In the genomic region with DNA sequence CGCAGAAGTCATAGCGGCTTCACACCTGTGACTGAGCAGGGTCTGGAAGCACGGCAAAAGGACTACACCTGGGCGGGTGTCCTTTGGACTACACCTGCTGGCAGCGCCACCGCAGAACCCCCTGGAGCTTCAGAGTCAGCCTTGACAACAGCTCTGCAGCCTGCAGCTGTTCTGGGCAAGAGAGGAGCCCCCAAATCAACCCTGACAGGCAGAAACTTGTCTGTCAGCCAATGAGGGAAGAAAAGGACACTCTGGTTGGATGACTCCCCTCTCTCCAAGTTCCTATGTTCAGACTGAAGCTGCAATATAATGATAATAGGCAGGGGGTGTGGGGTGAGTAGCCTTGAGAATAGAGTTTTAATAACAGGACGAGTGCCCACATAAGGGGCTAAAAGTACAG, we compare ENCODE assay signal across 14 mouse cellular contexts. TPM values are rescaled to one million over a fixed set of nuclear protein-coding genes. Genes with fewer than 3 reads are reported as not detected.
DNase-seq lines count a peak whose midpoint lies in the region; ATAC-seq and TF ChIP-seq lines count a peak whose summit lies in the region.
"Had no signal": no experiment of that assay in that cellular context is flagged by ENCODE, and none has a peak within 500 bp of the region (broad histone marks: within the 10 kb centered on the region; RNA-seq: fewer than 3 reads in every experiment).

No protein-coding gene starts in this region.

- H3K9me3 ChIP-seq in forebrain, embryonic 10.5 days = no peaks in the 10 kb centered on the region
- H3K9me3 ChIP-seq in forebrain, embryonic 11.5 days (ENCODE audit: control insufficient read depth, low read length) = no peaks in the 10 kb centered on the region
- H3K9me3 ChIP-seq in lung, embryonic 15.5 days = no peaks in the 10 kb centered on the region
- no peaks in the 10 kb centered on the region for H3K9me3 ChIP-seq in hindbrain, postnatal 0 days (ENCODE audit: low read length)
- no peaks in the 10 kb centered on the region for H3K9me3 ChIP-seq in stomach, embryonic 14.5 days (ENCODE audit: control insufficient read depth, low read depth, low read length)
- H3K9me3 ChIP-seq: liver, embryonic 13.5 days had no signal

- no peak overlapping the region for H3K9ac ChIP-seq in forebrain, embryonic 11.5 days (ENCODE audit: low read length)
- no peak overlapping the region for H3K9ac ChIP-seq in lung, embryonic 15.5 days
- H3K9ac ChIP-seq in hindbrain, postnatal 0 days (replicated peaks; ENCODE audit: low read length) = no peak overlapping the region
- no peak overlapping the region for H3K9ac ChIP-seq in stomach, embryonic 14.5 days (replicated peaks; ENCODE audit: low read depth, low read length)
- H3K9ac ChIP-seq: liver, embryonic 13.5 days had no signal

- H3K27ac ChIP-seq in forebrain, embryonic 10.5 days = peak overlapping the region; percentile 36; the same call in 1 of the 2 replicates
- H3K27ac ChIP-seq in forebrain, embryonic 11.5 days (ENCODE audit: low read depth, low read length) = no peak overlapping the region
- H3K27ac ChIP-seq in lung, embryonic 15.5 days = peak overlapping the region; percentile 84
- no peak overlapping the region for H3K27ac ChIP-seq in hindbrain, postnatal 0 days
- H3K27ac ChIP-seq in stomach, embryonic 14.5 days (ENCODE audit: low read length) = peak overlapping the region; percentile 18; the same call in 1 of the 2 replicates
- H3K27ac ChIP-seq: liver, embryonic 13.5 days had no signal

- no peak for TF ChIP-seq CTCF in hindbrain, postnatal 0 days (IDR thresholded peaks at IDR 0.05; ENCODE audit: low read depth)

- H3K4me2 ChIP-seq in forebrain, embryonic 11.5 days (ENCODE audit: low read depth, low read length, severe bottlenecking) = no peak overlapping the region
- no peak overlapping the region for H3K4me2 ChIP-seq in lung, embryonic 15.5 days
- H3K4me2 ChIP-seq in hindbrain, postnatal 0 days (ENCODE audit: low read depth, low read length) = no peak overlapping the region
- no peak overlapping the region for H3K4me2 ChIP-seq in stomach, embryonic 14.5 days (replicated peaks; ENCODE audit: low read depth, low read length)
- H3K4me2 ChIP-seq: liver, embryonic 13.5 days had no signal

- H3K27me3 ChIP-seq in forebrain, embryonic 10.5 days (ENCODE audit: poor library complexity, severe bottlenecking) = no peaks in the 10 kb centered on the region
- no peaks in the 10 kb centered on the region for H3K27me3 ChIP-seq in forebrain, embryonic 11.5 days (ENCODE audit: control insufficient read depth, insufficient read depth, low read length)
- no peaks in the 10 kb centered on the region for H3K27me3 ChIP-seq in lung, embryonic 15.5 days
- H3K27me3 ChIP-seq in hindbrain, postnatal 0 days (ENCODE audit: insufficient read depth, low read length) = no peaks in the 10 kb centered on the region
- H3K27me3 ChIP-seq in stomach, embryonic 14.5 days (ENCODE audit: control insufficient read depth, insufficient read depth, low read length) = no peaks in the 10 kb centered on the region
- H3K27me3 ChIP-seq: liver, embryonic 13.5 days had no signal

- WGBS in forebrain, embryonic 10.5 days = 61% methylated on average over 7 of the region's 7 CpGs
- 60% methylated on average over 7 of the region's 7 CpGs for WGBS in forebrain, embryonic 11.5 days
- WGBS in lung, embryonic 15.5 days = 49% methylated on average over 7 of the region's 7 CpGs
- 39% methylated on average over 7 of the region's 7 CpGs for WGBS in hindbrain, postnatal 0 days
- 72% methylated on average over 7 of the region's 7 CpGs for WGBS in stomach, embryonic 14.5 days

- ATAC-seq in forebrain, embryonic 11.5 days (replicated peaks; ENCODE audit: low FRiP score) = no peak
- ATAC-seq in lung, embryonic 15.5 days (ENCODE audit: borderline replicate concordance, extremely low read depth, low FRiP score, low TSS enrichment) = 0 out of 2 replicates have a peak, but pooled peaks have one; percentile 29
- ATAC-seq in hindbrain, postnatal 0 days = peak; percentile 50
- ATAC-seq in stomach, embryonic 14.5 days (ENCODE audit: insufficient number of reproducible peaks, insufficient read depth, low FRiP score, low read depth) = no peak
- no peak for ATAC-seq in granulocyte monocyte progenitor cell, adult 5-6 weeks (replicated peaks; ENCODE audit: poor library complexity, severe bottlenecking)
- ATAC-seq: intestine, postnatal 0 days had no signal

- H3K36me3 ChIP-seq in forebrain, embryonic 10.5 days (replicated peaks) = peaks cover 4% of the 10 kb centered on the region; the same call in 1 of the 2 replicates
- no peaks in the 10 kb centered on the region for H3K36me3 ChIP-seq in forebrain, embryonic 11.5 days (ENCODE audit: control insufficient read depth, insufficient read depth, low read length)
- H3K36me3 ChIP-seq in lung, embryonic 15.5 days = peaks cover 53% of the 10 kb centered on the region
- no peaks in the 10 kb centered on the region for H3K36me3 ChIP-seq in hindbrain, postnatal 0 days (ENCODE audit: insufficient read depth, low read length)
- H3K36me3 ChIP-seq in stomach, embryonic 14.5 days (ENCODE audit: control insufficient read depth, insufficient read depth, low read length) = peaks cover 52% of the 10 kb centered on the region

- DNase-seq in forebrain, embryonic 10.5 days (ENCODE audit: extremely low spot score, low spot score) = no peak
- no peak for DNase-seq in forebrain, embryonic 11.5 days (ENCODE audit: low spot score)
- no peak for DNase-seq in lung, postnatal 36 days
- no peak for DNase-seq in hindbrain, postnatal 0 days (ENCODE audit: low spot score)
- no peak for DNase-seq in urinary bladder, adult 2 months (ENCODE audit: low spot score)
- DNase-seq: layer of hippocampus, postnatal 36 days; liver, embryonic 13.5 days; spleen, adult 18-20 months; thymus, postnatal 36 days had no signal

- peaks cover 13% of the 10 kb centered on the region for H3K4me1 ChIP-seq in forebrain, embryonic 10.5 days
- H3K4me1 ChIP-seq in forebrain, embryonic 11.5 days (replicated peaks; ENCODE audit: control insufficient read depth, insufficient read depth, low read length) = no peaks in the 10 kb centered on the region; the same call in 1 of the 2 replicates
- peaks cover 13% of the 10 kb centered on the region for H3K4me1 ChIP-seq in lung, embryonic 15.5 days
- H3K4me1 ChIP-seq in hindbrain, postnatal 0 days (ENCODE audit: insufficient read depth, low read length) = peaks cover 11% of the 10 kb centered on the region
- H3K4me1 ChIP-seq in stomach, embryonic 14.5 days (ENCODE audit: control insufficient read depth, insufficient read depth, low read length) = peaks cover 8% of the 10 kb centered on the region
- H3K4me1 ChIP-seq: liver, embryonic 13.5 days had no signal

- no peak overlapping the region for H3K4me3 ChIP-seq in forebrain, embryonic 10.5 days
- H3K4me3 ChIP-seq in forebrain, embryonic 11.5 days (ENCODE audit: low read depth, low read length) = no peak overlapping the region
- no peak overlapping the region for H3K4me3 ChIP-seq in lung, embryonic 15.5 days
- H3K4me3 ChIP-seq in hindbrain, postnatal 0 days (ENCODE audit: low read length) = no peak overlapping the region
- no peak overlapping the region for H3K4me3 ChIP-seq in stomach, embryonic 14.5 days (ENCODE audit: low read depth, low read length)
- H3K4me3 ChIP-seq: liver, embryonic 13.5 days had no signal

RNA-seq across cellular contexts. Expression of gene Dgki, which starts 36.4 kb away (rescaled TPM):
- polyA plus RNA-seq in forebrain, embryonic 10.5 days (2016; fragmentation: Nextera tagmentation; extraction: Ambion mirVana) = 0.38 and 1.0 TPM in 2 replicates
- 2.8 TPM in 2 replicates for polyA plus RNA-seq in forebrain, embryonic 11.5 days (2014; fragmentation: Nextera tagmentation; extraction: Ambion mirVana)
- 0.24 and 0.60 TPM in 2 replicates for polyA plus RNA-seq in lung, embryonic 15.5 days (2015; fragmentation: Nextera tagmentation; extraction: Ambion mirVana)
- 20.1 and 22.3 TPM in 2 replicates for total RNA-seq in hindbrain, postnatal 0 days (2014; rRNA removed)
- polyA plus RNA-seq in hindbrain, postnatal 0 days (2015; fragmentation: Nextera tagmentation; extraction: Ambion mirVana) = 4.4 and 4.5 TPM in 2 replicates
- 0.95 and 1.0 TPM in 2 replicates for polyA plus RNA-seq in stomach, embryonic 14.5 days (2014; fragmentation: Nextera tagmentation; extraction: Ambion mirVana)
- not detected in 2 replicates for total RNA-seq in granulocyte monocyte progenitor cell, adult 5-6 weeks (2014; fragmentation: Nextera tagmentation)
- not detected in 2 replicates for total RNA-seq in granulocyte monocyte progenitor cell, adult 5-6 weeks (2017)
- polyA plus RNA-seq in urinary bladder, adult 2 months (2012; rRNA removed) = 1.5 and 2.7 TPM in 2 replicates
- total RNA-seq: MEL had no signal

Comparison
In these comparisons a context has a peak if more than half of its experiments do, and no peak if none do; other contexts are left out.
1. H3K27ac ChIP-seq: peak in forebrain, embryonic 10.5 days (single experiment), lung, embryonic 15.5 days (single experiment) and stomach, embryonic 14.5 days (single experiment); none in forebrain, embryonic 11.5 days (single experiment) and hindbrain, postnatal 0 days (single experiment).
2. ATAC-seq: peak in lung, embryonic 15.5 days (single experiment) and hindbrain, postnatal 0 days (single experiment); none in forebrain, embryonic 11.5 days (single experiment), stomach, embryonic 14.5 days (single experiment) and granulocyte monocyte progenitor cell, adult 5-6 weeks (single experiment).